ENCODE assay signal across 9 mouse cellular contexts in the genomic region with DNA sequence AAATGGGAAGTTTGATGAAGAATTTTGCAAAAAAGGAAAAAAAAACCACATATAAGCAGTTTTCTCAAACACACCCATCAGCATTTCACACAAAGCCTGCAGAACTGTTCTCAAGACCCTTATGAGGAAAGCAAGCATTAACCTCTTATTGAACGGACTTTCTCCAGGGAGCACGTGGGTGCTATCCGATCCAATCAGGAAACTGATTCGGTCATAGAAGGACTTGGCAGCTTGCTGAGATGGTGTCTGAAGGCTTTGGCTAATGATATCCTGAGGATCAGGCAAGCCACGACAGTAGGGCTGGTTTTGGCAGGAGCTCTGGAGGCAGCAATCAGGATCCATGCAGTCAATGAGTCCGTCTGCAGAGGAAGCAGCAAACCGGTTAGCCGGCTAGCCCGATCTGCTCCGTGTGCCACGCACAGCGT.
DNase-seq lines count a peak whose midpoint lies in the region; ATAC-seq and TF ChIP-seq lines count a peak whose summit lies in the region.
"Had no signal": no experiment of that assay in that cellular context is flagged by ENCODE, and none has a peak within 500 bp of the region (broad histone marks: within the 10 kb centered on the region; RNA-seq: fewer than 3 reads in every experiment).

No protein-coding gene starts in this region.

- DNase-seq in frontal cortex, postnatal 14 days (ENCODE audit: low spot score in 2 of 2) = no peak
- DNase-seq in A20 (ENCODE audit: low read depth, low spot score) = peak; percentile 12
- DNase-seq in embryonic facial prominence, embryonic 11.5 days (ENCODE audit: low spot score) = peak; percentile 43
- peak; percentile 26 to 39 for DNase-seq in layer of hippocampus, adult 8-10 months (ENCODE audit: low spot score in 2 of 2)
- no peak for DNase-seq in thymus, adult 2 months
- no peak for DNase-seq in right cerebral cortex, postnatal 14 days
- no peak for DNase-seq in heart, adult 2 months
- DNase-seq: adrenal gland, postnatal 10 days had no signal

- no peak for TF ChIP-seq EP300 in heart, adult 2 months (IDR thresholded peaks at IDR 0.05; ENCODE audit: insufficient read depth, low read depth, low read length)

- H3K79me2 ChIP-seq in heart, adult 2 months (replicated peaks; ENCODE audit: control insufficient read depth, insufficient read depth, low read length) = no peaks in the 10 kb centered on the region

- TF ChIP-seq CTCF in thymus, adult 2 months (IDR thresholded peaks at IDR 0.05; ENCODE audit: borderline replicate concordance, control insufficient read depth, extremely low read depth, insufficient read depth, low read length, poor library complexity) = no peak
- TF ChIP-seq CTCF in heart, adult 2 months (IDR thresholded peaks at IDR 0.05) = no peak

- peak; percentile 81 for ATAC-seq in frontal cortex, adult (ENCODE audit: low TSS enrichment)
- ATAC-seq in embryonic facial prominence, embryonic 11.5 days (replicated peaks; ENCODE audit: insufficient number of reproducible peaks, low FRiP score, low TSS enrichment, low read depth) = peak; percentile 45; the same call in 1 of the 2 replicates

- peaks cover 2% of the 10 kb centered on the region; the same call in 1 of the 2 replicates for H3K36me3 ChIP-seq in embryonic facial prominence, embryonic 11.5 days (replicated peaks; ENCODE audit: control insufficient read depth, insufficient read depth, low read depth, low read length)
- H3K36me3 ChIP-seq in thymus, adult 2 months (ENCODE audit: control insufficient read depth, insufficient read depth, low read length) = no peaks in the 10 kb centered on the region
- H3K36me3 ChIP-seq in heart, adult 2 months (ENCODE audit: control insufficient read depth, insufficient read depth, low read length) = no peaks in the 10 kb centered on the region

- TF ChIP-seq POLR2A in thymus, adult 2 months (IDR thresholded peaks at IDR 0.05; ENCODE audit: control insufficient read depth, extremely low read depth, insufficient read depth, low read length, poor library complexity) = no peak
- no peak for TF ChIP-seq POLR2A in heart, adult 2 months (IDR thresholded peaks at IDR 0.05; ENCODE audit: insufficient read depth, low read depth, low read length)

- H3K27me3 ChIP-seq in embryonic facial prominence, embryonic 11.5 days (ENCODE audit: control insufficient read depth, insufficient read depth, low read length) = no peaks in the 10 kb centered on the region
- H3K27me3 ChIP-seq in thymus, adult 2 months (ENCODE audit: control insufficient read depth, insufficient read depth, low read length) = no peaks in the 10 kb centered on the region
- H3K27me3 ChIP-seq in heart, adult 2 months (ENCODE audit: control insufficient read depth, insufficient read depth, low read length) = no peaks in the 10 kb centered on the region

- WGBS in embryonic facial prominence, embryonic 11.5 days = 51% methylated on average over 12 of the region's 12 CpGs
- WGBS in thymus, adult 2 months = 67% methylated on average over 12 of the region's 12 CpGs
- 68% methylated on average over 12 of the region's 12 CpGs for WGBS in heart, adult 2 months

- no peak overlapping the region for H3K9ac ChIP-seq in embryonic facial prominence, embryonic 11.5 days (replicated peaks; ENCODE audit: low read length)
- no peak overlapping the region for H3K9ac ChIP-seq in heart, adult 2 months (ENCODE audit: low read depth, low read length)

- H3K4me1 ChIP-seq in embryonic facial prominence, embryonic 11.5 days (ENCODE audit: control insufficient read depth, insufficient read depth, low read length) = no peaks in the 10 kb centered on the region
- H3K4me1 ChIP-seq in thymus, adult 2 months (replicated peaks; ENCODE audit: control insufficient read depth, insufficient read depth, low read length) = no peaks in the 10 kb centered on the region
- H3K4me1 ChIP-seq in heart, adult 2 months (ENCODE audit: control insufficient read depth, insufficient read depth, low read length) = no peaks in the 10 kb centered on the region

- H3K27ac ChIP-seq in embryonic facial prominence, embryonic 11.5 days (replicated peaks; ENCODE audit: low read depth, low read length) = no peak overlapping the region
- H3K27ac ChIP-seq in thymus, adult 2 months (ENCODE audit: control insufficient read depth, insufficient read depth, low read length) = no peak overlapping the region
- no peak overlapping the region for H3K27ac ChIP-seq in heart, adult 2 months

- H3K9me3 ChIP-seq in embryonic facial prominence, embryonic 11.5 days (replicated peaks; ENCODE audit: control insufficient read depth, low read length) = no peaks in the 10 kb centered on the region

- intact Hi-C loops in heart, adult 2 months (cut with DNase I) = no loop called here

- H3K4me3 ChIP-seq in embryonic facial prominence, embryonic 11.5 days (ENCODE audit: low read depth, low read length) = no peak overlapping the region
- H3K4me3 ChIP-seq in thymus, adult 2 months (ENCODE audit: control insufficient read depth, insufficient read depth, low read length) = no peak overlapping the region
- no peak overlapping the region for H3K4me3 ChIP-seq in heart, adult 2 months

- H3K4me2 ChIP-seq in embryonic facial prominence, embryonic 11.5 days (ENCODE audit: low read depth, low read length) = no peak overlapping the region

Comparison
In these comparisons a context has a peak if more than half of its experiments do, and no peak if none do; other contexts are left out.
1. DNase-seq: peak in A20 (single experiment), embryonic facial prominence, embryonic 11.5 days (single experiment) and layer of hippocampus, adult 8-10 months (2 of 2); none in frontal cortex, postnatal 14 days (0 of 2), thymus, adult 2 months (single experiment), right cerebral cortex, postnatal 14 days (single experiment) and heart, adult 2 months (0 of 2).